Mouse (Mus musculus) liver, embryonic 16.5 days (tissue): ENCODE measurements at regions not wholly inside any gene's neighbourhood (a gene's known extent, or its start where the extent isn't known, plus 50 kb on each side); places are given as distances from the start of the nearest gene placed in this dataset.

Experiments
- ATAC-seq: fragments of 200-750 bp; cut with Nextera tagmentation; 2 replicates; pipeline ENCODE4 v1.8.0; 2017; ENCODE audit warnings: low read depth, mild to moderate bottlenecking, moderate number of reproducible peaks, moderate library complexity
- H3K27ac ChIP-seq: fragments of 300-500 bp; sonication (generic); 2 replicates; pipeline ENCODE4 v1.5.1; 2014; ENCODE audit warnings: mild to moderate bottlenecking, low read length
- H3K27me3 ChIP-seq: fragments of 300-500 bp; sonication (generic); 2 replicates; pipeline ENCODE4 v1.6.1; 2014; ENCODE audit warnings: low read depth, low read length, mixed read lengths; ENCODE audit not compliant: control insufficient read depth, insufficient read depth
- H3K36me3 ChIP-seq: fragments of 300-500 bp; sonication (generic); 2 replicates; pipeline ENCODE4 v1.6.1; 2014; ENCODE audit warnings: mild to moderate bottlenecking; ENCODE audit not compliant: control insufficient read depth, insufficient read depth
- H3K4me1 ChIP-seq: fragments of 300-500 bp; sonication (generic); 2 replicates; pipeline ENCODE4 v1.6.1; 2014; ENCODE audit warnings: low read depth, low read length, mixed read lengths; ENCODE audit not compliant: control insufficient read depth
- H3K4me2 ChIP-seq: fragments of 300-500 bp; sonication (generic); 2 replicates; pipeline ENCODE4 v1.6.1; 2014; ENCODE audit warnings: low read depth, low read length, mixed read lengths
- H3K4me3 ChIP-seq: fragments of 300-500 bp; sonication (generic); 2 replicates; pipeline ENCODE4 v1.5.1; 2014; ENCODE audit warnings: low read depth, mild to moderate bottlenecking, low read length
- H3K9ac ChIP-seq: fragments of 300-500 bp; sonication (generic); 2 replicates; pipeline ENCODE4 v1.6.1; 2014; ENCODE audit warnings: low read depth, low read length
- H3K9me3 ChIP-seq: fragments of 300-500 bp; sonication (generic); replicated peaks from 2 replicates; pipeline ENCODE4 v1.6.1; 2016; ENCODE audit warnings: low read length; ENCODE audit not compliant: control insufficient read depth
- WGBS: fragments of 180-500 bp; shearing (Covaris S2); extraction: QIAGEN DNeasy Blood & Tissue Kit; methylation state at CpG from one replicate; pipeline ENCODE4 v1.1.7; 2014; ENCODE audit not compliant: insufficient replicate concordance; 5-methylcytosine and 5-hydroxymethylcytosine counted together

DNA sequence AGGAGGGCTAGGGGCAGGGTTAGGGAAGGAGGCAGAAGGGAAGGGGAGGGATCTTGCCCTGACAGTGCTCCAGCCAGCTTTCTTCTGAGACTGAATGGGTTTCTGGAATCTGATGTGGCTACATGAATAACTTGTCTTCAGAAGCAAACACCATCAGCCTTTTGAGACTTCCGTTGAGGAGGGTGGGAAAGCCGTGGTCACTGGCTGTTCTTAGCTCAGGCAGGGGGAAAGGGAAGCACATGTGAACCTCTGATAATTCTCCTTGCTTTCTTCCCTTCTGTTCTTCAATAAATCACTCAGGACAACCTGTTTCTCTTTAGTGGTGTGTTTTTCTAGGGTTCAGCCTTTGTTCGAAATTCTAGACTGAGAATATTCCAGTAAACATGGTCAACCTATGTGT lies 148.9 kb downstream of the Bcl11a start:
- H3K9me3 ChIP-seq: no peaks in the 10 kb centered on the region
- WGBS: 22% methylated on average over 3 of the region's 3 CpGs
- no peaks in the 10 kb centered on the region for H3K4me1 ChIP-seq
- no peak overlapping the region for H3K4me3 ChIP-seq
- H3K4me2 ChIP-seq: no peak overlapping the region
- no peak for ATAC-seq
- no peaks in the 10 kb centered on the region for H3K27me3 ChIP-seq
- no peak overlapping the region for H3K9ac ChIP-seq
- no peak overlapping the region for H3K27ac ChIP-seq
- H3K36me3 ChIP-seq: no peaks in the 10 kb centered on the region

DNA sequence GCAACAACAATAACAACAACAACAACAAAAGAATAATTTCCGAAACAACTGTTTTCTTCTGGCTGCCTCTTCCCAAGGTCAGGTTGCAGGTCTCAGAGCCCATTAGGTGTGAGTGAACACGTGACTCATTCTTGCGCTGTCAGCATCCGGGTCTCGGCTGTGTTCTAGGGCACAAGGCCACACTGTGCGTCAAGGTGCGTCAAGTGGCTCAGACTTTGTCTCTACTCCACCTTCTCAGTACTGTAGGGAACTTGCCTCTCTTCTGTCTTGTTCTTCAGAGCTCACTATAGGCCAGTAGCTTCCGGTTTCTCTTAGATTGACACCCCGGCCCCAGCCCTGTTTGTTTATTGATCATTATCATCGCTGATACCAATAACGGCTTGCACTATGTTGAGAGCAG lies 155.5 kb downstream of the Bcl11a start:
- Histone ChIP-seq H3K27me3 (no peaks in the 10 kb centered on the region), H3K4me1 (no peaks in the 10 kb centered on the region), H3K4me3 (no peak overlapping the region), H3K4me2 (no peak overlapping the region), H3K27ac (no peak overlapping the region), H3K36me3 (no peaks in the 10 kb centered on the region), H3K9ac (no peak overlapping the region), H3K9me3 (no peaks in the 10 kb centered on the region)
- 60% methylated on average over 11 of the region's 11 CpGs for WGBS
- ATAC-seq: no peak

DNA sequence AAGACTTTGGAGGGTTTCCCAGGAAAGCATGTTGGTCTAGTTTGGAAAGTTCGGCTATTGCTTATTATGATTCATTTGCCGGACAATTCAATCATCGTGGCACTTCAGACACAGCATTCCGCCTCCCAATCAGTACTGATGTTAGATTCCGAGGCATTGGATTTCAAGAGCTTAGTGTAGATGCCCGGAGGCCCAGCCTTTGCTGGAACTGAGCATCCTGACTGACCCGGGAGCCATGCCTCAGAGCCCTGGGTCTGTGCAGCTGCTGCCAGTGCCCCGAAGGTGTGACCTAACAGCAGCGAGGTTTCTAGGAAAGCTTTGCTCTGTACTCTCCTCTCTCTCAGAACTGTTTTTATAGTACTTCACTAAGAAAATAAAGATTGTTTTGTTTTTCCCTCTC lies 156.0 kb downstream of the Bcl11a start:
- 62% methylated on average over 9 of the region's 9 CpGs for WGBS
- H3K36me3 ChIP-seq: no peaks in the 10 kb centered on the region
- H3K9me3 ChIP-seq: no peaks in the 10 kb centered on the region
- no peak overlapping the region for H3K4me3 ChIP-seq
- no peak overlapping the region for H3K4me2 ChIP-seq
- no peaks in the 10 kb centered on the region for H3K27me3 ChIP-seq
- H3K4me1 ChIP-seq: no peaks in the 10 kb centered on the region
- no peak overlapping the region for H3K9ac ChIP-seq
- no peak overlapping the region for H3K27ac ChIP-seq
- no peak for ATAC-seq

DNA sequence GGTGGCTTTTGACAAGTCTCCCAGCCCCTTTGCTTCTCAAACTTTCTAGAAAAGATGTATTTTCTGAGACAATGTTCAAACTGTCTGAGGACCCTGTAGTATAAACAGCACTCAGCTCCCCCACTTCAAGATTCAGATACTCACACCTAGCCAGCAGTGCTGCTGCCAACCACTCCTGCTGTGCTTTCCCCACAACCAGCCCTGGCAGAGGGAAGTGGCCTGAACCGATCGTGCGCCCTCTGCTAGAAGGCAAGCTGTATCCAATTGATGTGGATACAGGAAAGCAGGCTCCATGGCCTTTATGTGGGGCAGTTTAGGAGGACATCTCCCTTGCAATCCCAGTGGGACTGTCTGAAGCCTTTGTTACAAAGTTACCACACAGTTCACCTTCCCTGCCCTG lies 156.6 kb downstream of the Bcl11a start:
- Histone ChIP-seq H3K4me1 (no peaks in the 10 kb centered on the region), H3K4me2 (no peak overlapping the region), H3K27me3 (no peaks in the 10 kb centered on the region), H3K9ac (no peak overlapping the region), H3K27ac (no peak overlapping the region), H3K9me3 (no peaks in the 10 kb centered on the region), H3K4me3 (no peak overlapping the region), H3K36me3 (no peaks in the 10 kb centered on the region)
- no peak for ATAC-seq
- 67% methylated on average over 3 of the region's 3 CpGs for WGBS

DNA sequence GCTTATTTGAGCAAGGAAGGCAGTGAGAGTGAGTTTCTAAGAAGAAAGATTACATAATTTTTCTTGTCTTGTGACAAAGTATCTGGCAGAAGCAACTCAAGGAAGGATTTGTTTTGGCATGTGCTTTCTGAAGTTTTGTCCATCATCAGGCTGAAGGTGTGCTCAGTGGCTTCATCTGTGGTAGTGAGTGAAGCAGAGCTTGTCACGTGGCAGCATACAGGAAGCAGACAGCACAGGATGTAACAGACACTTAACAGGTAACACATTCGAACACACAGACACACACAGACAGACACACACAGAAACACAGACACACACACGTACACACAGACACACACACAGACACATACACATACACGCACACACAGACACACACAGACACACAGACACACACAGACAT lies 157.5 kb downstream of the Bcl11a start:
- Histone ChIP-seq H3K4me1 (no peaks in the 10 kb centered on the region), H3K9me3 (no peaks in the 10 kb centered on the region), H3K4me3 (no peak overlapping the region), H3K4me2 (no peak overlapping the region), H3K9ac (no peak overlapping the region), H3K27ac (no peak overlapping the region), H3K27me3 (no peaks in the 10 kb centered on the region), H3K36me3 (no peaks in the 10 kb centered on the region)
- 54% methylated on average over 4 of the region's 4 CpGs for WGBS
- ATAC-seq: no peak

DNA sequence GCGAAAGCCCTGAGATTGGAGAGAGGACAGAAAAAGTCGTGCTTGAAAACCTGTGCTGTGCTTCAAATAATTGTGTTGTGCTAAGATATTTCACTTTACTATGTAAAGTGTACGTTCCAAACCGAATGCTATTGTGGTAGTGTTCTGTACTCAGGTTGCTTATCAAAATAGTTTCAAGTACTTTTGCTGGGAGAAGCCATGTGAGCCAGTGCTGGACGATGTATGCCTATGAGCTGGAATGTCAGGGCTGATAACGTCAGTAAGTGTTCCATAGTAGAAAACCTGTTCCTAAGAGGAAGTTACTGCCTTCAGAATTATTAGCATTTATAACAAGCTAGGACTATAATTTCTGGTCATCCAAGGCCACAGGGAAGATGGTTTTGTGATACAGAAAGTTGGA lies 161.8 kb downstream of the Bcl11a start:
- Histone ChIP-seq H3K9ac (no peak overlapping the region), H3K36me3 (no peaks in the 10 kb centered on the region), H3K27me3 (no peaks in the 10 kb centered on the region), H3K4me2 (no peak overlapping the region), H3K9me3 (no peaks in the 10 kb centered on the region), H3K4me3 (no peak overlapping the region), H3K4me1 (no peaks in the 10 kb centered on the region; the same call in 1 of the 2 replicates), H3K27ac (no peak overlapping the region)
- WGBS: 55% methylated on average over 6 of the region's 6 CpGs
- ATAC-seq: no peak

DNA sequence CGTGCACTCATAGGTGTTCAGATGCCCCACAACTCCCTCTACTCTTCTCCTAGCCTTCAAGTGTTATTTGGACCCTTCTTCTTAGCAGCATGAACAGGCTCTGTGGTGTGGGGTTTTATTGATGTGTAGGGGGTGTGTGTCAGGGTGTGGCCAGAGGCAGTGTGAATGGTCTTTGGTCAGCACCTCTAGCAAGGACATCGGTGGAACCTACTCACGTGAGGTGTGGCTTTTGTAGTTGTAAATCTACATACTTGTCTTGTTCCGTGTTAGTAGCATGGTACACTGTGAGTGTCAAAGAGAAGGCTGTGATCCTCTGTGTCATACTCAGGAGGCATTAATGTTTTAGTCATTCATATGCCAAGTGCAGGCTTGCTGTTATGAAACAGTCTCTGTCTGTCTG lies 164.2 kb downstream of the Bcl11a start:
- Histone ChIP-seq H3K4me2 (no peak overlapping the region), H3K36me3 (no peaks in the 10 kb centered on the region), H3K27ac (no peak overlapping the region), H3K9ac (no peak overlapping the region), H3K27me3 (no peaks in the 10 kb centered on the region), H3K9me3 (no peaks in the 10 kb centered on the region), H3K4me3 (no peak overlapping the region), H3K4me1 (no peaks in the 10 kb centered on the region; the same call in 1 of the 2 replicates)
- no peak for ATAC-seq
- WGBS: 30% methylated on average over 4 of the region's 4 CpGs

DNA sequence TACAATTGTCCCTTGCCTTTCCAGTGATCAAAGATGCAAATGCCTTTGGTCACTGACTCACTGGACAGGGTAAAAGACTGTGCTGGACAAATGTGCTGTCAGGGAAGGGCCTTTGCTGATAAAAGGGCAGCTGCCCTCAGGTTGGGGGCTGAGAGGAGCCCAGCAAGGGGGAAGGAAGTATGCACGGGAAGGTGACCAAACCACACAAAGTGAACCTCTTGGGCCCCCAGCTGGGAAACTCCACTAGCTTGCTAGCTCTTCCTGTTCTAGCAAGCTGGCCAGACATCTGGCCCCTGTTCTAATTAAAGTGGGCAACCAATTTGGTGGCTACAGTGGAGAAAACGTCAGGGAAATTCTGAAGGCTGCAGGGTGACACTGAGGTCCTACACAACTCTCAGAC lies 165.0 kb downstream of the Bcl11a start:
- no peaks in the 10 kb centered on the region for H3K27me3 ChIP-seq
- no peak overlapping the region for H3K4me3 ChIP-seq
- H3K27ac ChIP-seq: no peak overlapping the region
- no peaks in the 10 kb centered on the region for H3K9me3 ChIP-seq
- H3K4me1 ChIP-seq: no peaks in the 10 kb centered on the region; the same call in 1 of the 2 replicates
- ATAC-seq: no peak
- H3K9ac ChIP-seq: no peak overlapping the region
- WGBS: 15% methylated on average over 2 of the region's 2 CpGs
- H3K36me3 ChIP-seq: no peaks in the 10 kb centered on the region
- H3K4me2 ChIP-seq: no peak overlapping the region

DNA sequence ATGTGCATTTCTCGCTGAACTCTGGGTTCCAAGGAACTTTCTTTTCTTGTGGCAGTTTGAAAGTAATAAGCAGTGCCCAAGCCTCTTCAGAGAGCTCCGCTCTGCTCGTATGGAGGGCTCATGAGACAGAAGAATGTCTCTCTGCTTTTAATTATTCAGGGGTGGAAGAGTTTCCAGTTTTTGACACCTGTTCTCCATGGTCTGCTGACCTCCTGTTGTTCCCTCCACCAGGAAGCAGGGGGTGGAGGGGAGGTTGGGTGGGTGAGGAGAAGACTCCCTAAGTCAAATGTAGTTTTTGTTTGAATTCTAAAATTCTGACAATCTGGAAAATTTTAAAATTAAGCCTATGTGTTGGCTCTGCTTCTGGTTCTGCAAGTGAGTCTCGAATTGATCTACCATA lies 167.5 kb downstream of the Bcl11a start:
- Histone ChIP-seq H3K9me3 (no peaks in the 10 kb centered on the region), H3K9ac (no peak overlapping the region), H3K36me3 (no peaks in the 10 kb centered on the region), H3K4me1 (no peaks in the 10 kb centered on the region; the same call in 1 of the 2 replicates), H3K27ac (no peak overlapping the region), H3K4me3 (no peak overlapping the region), H3K4me2 (no peak overlapping the region), H3K27me3 (no peaks in the 10 kb centered on the region)
- no peak for ATAC-seq
- 64% methylated on average over 4 of the region's 4 CpGs for WGBS

DNA sequence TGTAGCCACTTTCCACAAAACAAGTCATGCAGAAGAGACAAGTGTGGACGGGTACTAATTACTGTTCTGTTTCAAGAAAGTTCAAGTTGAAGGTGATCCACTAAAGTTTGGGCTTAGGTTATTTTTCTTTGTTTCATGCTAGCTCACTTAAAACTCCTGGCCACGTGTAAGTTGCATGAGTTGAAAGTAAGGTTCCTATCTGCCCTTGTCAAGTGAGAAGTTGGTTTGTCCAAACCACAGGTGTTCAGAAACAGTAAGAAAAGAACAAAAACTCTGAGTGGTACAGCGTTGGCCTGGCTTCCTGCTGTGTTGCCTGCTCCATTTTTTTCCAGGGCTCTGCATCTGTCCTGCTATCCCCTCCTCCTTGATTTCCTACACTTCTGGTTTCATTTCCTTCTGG lies 168.5 kb downstream of the Bcl11a start:
- H3K27me3 ChIP-seq: no peaks in the 10 kb centered on the region
- H3K9me3 ChIP-seq: no peaks in the 10 kb centered on the region
- no peaks in the 10 kb centered on the region; the same call in 1 of the 2 replicates for H3K4me1 ChIP-seq
- no peaks in the 10 kb centered on the region for H3K36me3 ChIP-seq
- 44% methylated on average over 3 of the region's 3 CpGs for WGBS
- H3K27ac ChIP-seq: no peak overlapping the region
- no peak for ATAC-seq
- no peak overlapping the region for H3K4me3 ChIP-seq
- no peak overlapping the region for H3K4me2 ChIP-seq
- no peak overlapping the region for H3K9ac ChIP-seq
